Mouse (Mus musculus): ENCODE measurements around the gene Mob3a.

DNA sequence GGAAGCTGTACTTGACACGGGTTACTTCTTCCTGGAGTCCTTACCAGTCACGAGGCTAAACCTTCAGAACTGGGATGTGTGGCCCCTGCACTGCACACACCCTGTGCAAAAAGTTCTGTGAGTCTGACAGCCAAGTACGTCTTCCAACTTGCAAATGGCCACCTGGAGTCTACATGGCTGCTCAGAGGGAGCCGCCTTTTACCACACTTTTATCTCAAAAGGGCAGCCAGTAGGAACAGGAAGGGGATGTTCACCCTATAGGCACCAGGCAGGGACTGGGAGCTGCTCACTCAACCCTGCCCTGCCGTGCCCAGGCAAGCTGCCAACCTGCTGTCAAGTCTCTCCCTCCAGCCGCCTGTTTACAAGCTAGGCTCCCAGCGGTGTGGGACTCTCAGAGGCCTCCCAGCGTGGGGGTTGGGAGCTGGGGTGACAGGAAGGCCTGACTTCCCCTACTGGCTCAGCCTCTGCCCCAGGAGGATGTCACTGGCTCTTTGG is 23.8 kb downstream of the Mob3a start, which contains the start of gene Mknk2:
- peak; percentile 33; the same call in 1 of the 2 replicates for TF ChIP-seq POLR2A (IDR thresholded peaks at IDR 0.05; ENCODE audit: low read depth, low read length)
- no peak for TF ChIP-seq CTCF (IDR thresholded peaks at IDR 0.05; ENCODE audit: borderline replicate concordance, insufficient read depth, low read length)
